Mouse (Mus musculus) liver, embryonic 15.5 days (tissue): ENCODE measurements around the gene Frmpd2. TPM values are rescaled to one million over a fixed set of nuclear protein-coding genes. Genes with fewer than 3 reads are reported as not detected.

ENCODE experiments used
- ATAC-seq: fragments of 200-750 bp; cut with Nextera tagmentation; 2 replicates; pipeline ENCODE4 v1.8.0; 2017; ENCODE audit warnings: moderate number of reproducible peaks, mild to moderate bottlenecking, moderate library complexity; ENCODE audit not compliant: insufficient read depth
- H3K27ac ChIP-seq: fragments of 300-500 bp; sonication (generic); replicated peaks from 2 replicates; pipeline ENCODE4 v1.5.1; 2015; ENCODE audit warnings: mild to moderate bottlenecking, inconsistent platforms
- H3K27me3 ChIP-seq: fragments of 300-500 bp; sonication (generic); 2 replicates; pipeline ENCODE4 v1.6.1; 2015; ENCODE audit warnings: mild to moderate bottlenecking, inconsistent platforms
- H3K36me3 ChIP-seq: fragments of 300-500 bp; sonication (generic); replicated peaks from 2 replicates; pipeline ENCODE4 v1.6.1; 2015; ENCODE audit warnings: moderate library complexity, mild to moderate bottlenecking, inconsistent platforms
- H3K4me1 ChIP-seq: fragments of 300-500 bp; sonication (generic); replicated peaks from 2 replicates; pipeline ENCODE4 v1.6.1; 2015; ENCODE audit warnings: inconsistent platforms
- H3K4me2 ChIP-seq: fragments of 300-500 bp; sonication (generic); 2 replicates; pipeline ENCODE4 v1.6.1; 2015; ENCODE audit warnings: moderate library complexity, mild to moderate bottlenecking, inconsistent platforms
- H3K4me3 ChIP-seq: fragments of 300-500 bp; sonication (generic); replicated peaks from 2 replicates; pipeline ENCODE4 v1.5.1; 2015; ENCODE audit warnings: mild to moderate bottlenecking, inconsistent platforms
- H3K9ac ChIP-seq: fragments of 300-500 bp; sonication (generic); 2 replicates; pipeline ENCODE4 v1.6.1; 2015; ENCODE audit warnings: moderate library complexity, mild to moderate bottlenecking, inconsistent platforms
- H3K9me3 ChIP-seq: fragments of 300-500 bp; sonication (generic); replicated peaks from 2 replicates; pipeline ENCODE4 v1.6.1; 2016; ENCODE audit warnings: inconsistent platforms
- WGBS: fragments of 180-500 bp; shearing (Covaris S2); methylation state at CpG from one replicate; pipeline ENCODE4 v1.1.7; 2015; ENCODE audit warnings: mixed read lengths; ENCODE audit not compliant: insufficient replicate concordance; 5-methylcytosine and 5-hydroxymethylcytosine counted together
- polyA plus RNA-seq: library from polyadenylated mRNA; unstranded; fragments of >200 nt; fragmentation: Nextera tagmentation; extraction: Ambion mirVana; gene quantifications from 2 replicates; pipeline ENCODE4 v1.2.1, GENCODE M21; 2015

Frmpd2 gene
- polyA plus RNA-seq, 1 experiment from 2014 or later: not detected

DNA sequence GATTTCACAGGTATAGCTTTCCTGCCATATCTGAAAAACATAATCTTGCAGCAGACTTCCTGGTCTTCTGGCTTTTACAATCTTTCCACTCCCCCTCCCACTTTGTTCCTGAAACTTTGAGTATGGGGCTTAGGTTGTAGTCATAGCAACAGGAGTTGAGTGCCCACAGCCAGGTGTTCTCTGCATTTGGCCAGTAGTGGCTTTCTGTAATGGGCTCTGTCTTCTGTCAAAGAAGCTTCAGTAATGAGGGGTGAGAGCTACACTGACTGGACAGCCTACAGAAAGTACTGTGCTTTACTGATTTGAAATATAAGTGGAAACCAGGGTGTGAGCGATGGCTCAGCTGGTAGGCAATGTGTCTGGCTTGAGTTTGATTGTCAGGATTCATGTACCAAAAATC lies 37.2 kb downstream of the Frmpd2 start:
- Histone ChIP-seq H3K4me2 (no peak overlapping the region), H3K4me1 (no peaks in the 10 kb centered on the region), H3K27ac (no peak overlapping the region), H3K4me3 (no peak overlapping the region), H3K27me3 (no peaks in the 10 kb centered on the region), H3K36me3 (no peaks in the 10 kb centered on the region), H3K9ac (no peak overlapping the region), H3K9me3 (no peaks in the 10 kb centered on the region)
- 74% methylated on average over 1 of the region's 1 CpGs for WGBS
- no peak for ATAC-seq

DNA sequence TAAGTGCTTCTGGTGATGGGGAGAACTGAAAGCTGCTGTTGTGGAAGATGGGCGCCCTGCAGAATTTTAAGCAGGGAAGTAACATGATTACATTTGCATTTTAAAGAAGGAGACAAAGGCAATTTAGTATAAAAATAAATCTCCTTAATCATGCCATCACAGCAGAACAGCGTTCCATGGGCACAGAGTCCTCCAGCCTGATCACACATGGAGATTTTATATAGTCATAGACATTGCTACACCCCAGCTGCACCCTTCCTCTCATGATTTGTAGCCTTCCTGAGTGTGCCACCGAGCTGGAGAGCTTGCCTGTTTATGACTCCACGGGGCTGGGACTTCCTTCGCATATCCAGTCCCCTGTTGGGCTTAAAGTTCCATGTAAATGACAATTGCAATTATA lies 42.4 kb downstream of the Frmpd2 start:
- Histone ChIP-seq H3K27ac (no peak overlapping the region), H3K4me3 (no peak overlapping the region), H3K27me3 (no peaks in the 10 kb centered on the region), H3K9me3 (no peaks in the 10 kb centered on the region), H3K9ac (no peak overlapping the region), H3K4me1 (no peaks in the 10 kb centered on the region), H3K4me2 (no peak overlapping the region), H3K36me3 (no peaks in the 10 kb centered on the region)
- no peak for ATAC-seq
- WGBS: 45% methylated on average over 5 of the region's 5 CpGs

DNA sequence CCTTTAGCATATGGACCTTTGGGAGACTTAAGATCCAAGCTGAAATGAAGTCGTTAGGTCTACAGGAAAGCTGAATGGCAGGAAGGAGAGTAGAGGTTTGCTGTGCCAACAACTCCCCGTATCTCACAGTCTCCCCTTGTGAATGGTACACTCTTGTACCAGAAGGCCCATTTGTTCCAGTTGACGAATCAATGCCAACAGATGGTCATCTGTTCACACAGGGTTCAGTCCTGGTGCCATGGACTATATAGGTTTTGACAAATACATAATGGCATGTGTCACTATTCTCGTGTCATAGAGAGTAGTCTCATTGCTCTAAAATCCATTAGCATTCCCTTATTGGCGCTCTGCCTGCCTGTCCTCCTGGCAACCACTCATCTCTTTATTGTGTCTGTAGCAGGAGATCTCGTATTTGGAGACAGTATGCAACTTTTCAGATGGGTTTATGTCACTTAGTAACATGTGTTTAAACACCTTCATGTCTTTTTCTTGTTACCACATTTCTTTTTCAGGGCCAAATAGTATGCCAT lies 43.3 kb downstream of the Frmpd2 start:
- Histone ChIP-seq H3K4me2 (no peak overlapping the region), H3K4me1 (no peaks in the 10 kb centered on the region), H3K4me3 (no peak overlapping the region), H3K36me3 (no peaks in the 10 kb centered on the region), H3K27ac (no peak overlapping the region), H3K27me3 (no peaks in the 10 kb centered on the region), H3K9ac (no peak overlapping the region), H3K9me3 (no peaks in the 10 kb centered on the region)
- 47% methylated on average over 6 of the region's 6 CpGs for WGBS
- ATAC-seq: no peak

DNA sequence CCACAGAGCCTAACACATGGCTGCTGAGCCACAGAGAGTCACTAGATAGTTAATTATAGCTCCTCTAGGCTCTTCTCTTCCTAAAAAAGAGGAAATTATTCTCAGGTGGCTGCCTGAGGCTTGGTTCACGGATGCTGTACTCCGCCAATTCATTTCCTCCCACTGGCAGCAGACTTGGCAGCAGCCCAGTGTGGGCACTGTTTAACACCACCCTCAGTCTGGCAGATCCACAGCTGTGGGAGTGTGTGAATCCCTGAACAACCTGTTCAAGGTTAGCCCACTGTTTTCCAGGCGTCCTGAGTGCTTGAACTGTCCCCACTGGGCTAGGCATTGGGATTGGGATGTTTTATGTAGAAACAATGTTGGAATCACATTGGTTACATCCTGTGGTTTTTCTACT lies 50.0 kb downstream of the Frmpd2 start:
- Histone ChIP-seq H3K9ac (no peak overlapping the region), H3K27me3 (no peaks in the 10 kb centered on the region), H3K9me3 (no peaks in the 10 kb centered on the region), H3K36me3 (no peaks in the 10 kb centered on the region), H3K27ac (no peak overlapping the region), H3K4me3 (no peak overlapping the region), H3K4me2 (no peak overlapping the region), H3K4me1 (no peaks in the 10 kb centered on the region)
- 18% methylated on average over 3 of the region's 3 CpGs for WGBS
- ATAC-seq: no peak

DNA sequence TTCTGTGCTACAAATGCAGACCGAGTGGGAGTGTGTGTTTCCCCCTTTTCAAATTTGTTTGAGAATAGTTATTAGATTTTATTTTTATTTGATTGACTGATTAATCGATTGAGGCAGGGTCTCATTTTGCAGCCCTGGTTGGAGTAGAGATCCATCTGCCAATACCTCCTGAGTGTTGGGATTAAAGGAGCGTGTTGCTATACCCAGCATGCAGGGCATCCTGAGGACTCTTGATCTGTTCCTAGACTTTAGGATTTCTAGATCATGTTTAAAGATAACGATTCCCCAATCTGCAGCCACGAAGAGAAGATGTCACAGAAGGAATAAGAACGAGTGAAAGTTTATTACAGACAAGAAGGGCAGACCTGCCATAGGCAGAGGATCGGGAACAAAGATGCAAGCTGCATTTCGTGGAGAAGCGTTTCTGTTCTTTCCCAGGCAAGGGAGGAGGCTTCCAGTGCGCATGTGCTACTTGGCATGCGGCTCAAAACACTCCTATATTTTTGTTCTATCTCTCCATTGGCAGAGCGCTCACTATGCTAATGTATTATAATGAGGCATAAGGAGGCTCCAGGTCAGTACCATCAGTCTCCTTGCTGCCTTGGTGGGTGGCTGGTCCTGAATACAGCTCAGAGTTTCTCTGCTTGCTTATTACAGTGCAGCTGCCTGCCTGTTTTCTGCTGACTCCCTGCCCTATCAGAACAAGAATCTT lies 53.9 kb downstream of the Frmpd2 start:
- no peak overlapping the region for H3K4me3 ChIP-seq
- 58% methylated on average over 12 of the region's 12 CpGs for WGBS
- no peak for ATAC-seq
- H3K9ac ChIP-seq: no peak overlapping the region
- H3K27ac ChIP-seq: no peak overlapping the region
- no peaks in the 10 kb centered on the region for H3K4me1 ChIP-seq
- H3K9me3 ChIP-seq: no peaks in the 10 kb centered on the region
- no peaks in the 10 kb centered on the region for H3K36me3 ChIP-seq
- no peak overlapping the region for H3K4me2 ChIP-seq
- H3K27me3 ChIP-seq: no peaks in the 10 kb centered on the region

DNA sequence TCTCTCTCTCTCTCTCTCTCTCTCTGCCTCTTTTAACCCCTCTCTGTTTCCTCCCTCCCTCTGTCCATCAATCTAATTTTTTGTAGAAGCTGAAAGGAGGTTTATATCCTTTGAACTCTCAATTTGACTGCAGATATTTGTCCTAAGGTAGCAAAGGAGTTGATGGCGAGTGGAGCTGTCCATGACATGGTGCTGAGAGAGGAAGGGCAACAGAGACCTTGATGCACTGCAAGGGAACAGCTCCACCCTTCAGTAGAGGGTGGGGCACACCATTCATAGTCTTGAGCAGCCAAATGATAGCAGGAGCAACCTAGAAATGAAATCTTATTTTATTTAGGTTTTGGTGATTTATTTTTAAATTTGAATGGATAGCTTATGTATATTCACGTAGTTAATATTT lies 55.1 kb downstream of the Frmpd2 start:
- no peak for ATAC-seq
- H3K4me1 ChIP-seq: no peaks in the 10 kb centered on the region
- H3K27ac ChIP-seq: no peak overlapping the region
- no peaks in the 10 kb centered on the region for H3K27me3 ChIP-seq
- H3K4me3 ChIP-seq: no peak overlapping the region
- no peaks in the 10 kb centered on the region for H3K36me3 ChIP-seq
- H3K9me3 ChIP-seq: no peaks in the 10 kb centered on the region
- 50% methylated on average over 2 of the region's 2 CpGs for WGBS
- no peak overlapping the region for H3K4me2 ChIP-seq
- H3K9ac ChIP-seq: no peak overlapping the region

DNA sequence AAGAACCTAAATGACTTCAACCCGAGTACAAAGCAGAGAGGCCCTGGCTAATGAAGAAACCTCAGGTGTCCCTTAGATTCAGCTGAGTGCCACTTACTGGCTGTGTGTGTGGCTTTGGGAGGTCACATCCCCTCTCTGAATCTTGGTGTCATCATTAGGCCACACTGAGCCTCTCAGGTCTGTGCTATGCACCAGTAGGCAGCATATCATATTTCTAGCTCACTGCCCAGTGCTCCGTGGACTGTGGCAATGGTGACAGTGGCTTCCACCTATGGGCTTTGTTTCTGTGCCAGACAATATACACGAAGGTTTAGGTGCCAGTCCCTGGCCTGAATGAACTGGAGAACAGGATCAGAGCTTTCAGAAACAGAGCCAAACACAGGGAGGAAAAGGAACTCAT lies 56.4 kb downstream of the Frmpd2 start:
- no peaks in the 10 kb centered on the region for H3K9me3 ChIP-seq
- H3K36me3 ChIP-seq: no peaks in the 10 kb centered on the region
- no peak for ATAC-seq
- H3K4me1 ChIP-seq: no peaks in the 10 kb centered on the region
- WGBS: 44% methylated on average over 3 of the region's 3 CpGs
- H3K4me2 ChIP-seq: no peak overlapping the region
- H3K9ac ChIP-seq: no peak overlapping the region
- no peak overlapping the region for H3K4me3 ChIP-seq
- H3K27me3 ChIP-seq: no peaks in the 10 kb centered on the region
- H3K27ac ChIP-seq: no peak overlapping the region

DNA sequence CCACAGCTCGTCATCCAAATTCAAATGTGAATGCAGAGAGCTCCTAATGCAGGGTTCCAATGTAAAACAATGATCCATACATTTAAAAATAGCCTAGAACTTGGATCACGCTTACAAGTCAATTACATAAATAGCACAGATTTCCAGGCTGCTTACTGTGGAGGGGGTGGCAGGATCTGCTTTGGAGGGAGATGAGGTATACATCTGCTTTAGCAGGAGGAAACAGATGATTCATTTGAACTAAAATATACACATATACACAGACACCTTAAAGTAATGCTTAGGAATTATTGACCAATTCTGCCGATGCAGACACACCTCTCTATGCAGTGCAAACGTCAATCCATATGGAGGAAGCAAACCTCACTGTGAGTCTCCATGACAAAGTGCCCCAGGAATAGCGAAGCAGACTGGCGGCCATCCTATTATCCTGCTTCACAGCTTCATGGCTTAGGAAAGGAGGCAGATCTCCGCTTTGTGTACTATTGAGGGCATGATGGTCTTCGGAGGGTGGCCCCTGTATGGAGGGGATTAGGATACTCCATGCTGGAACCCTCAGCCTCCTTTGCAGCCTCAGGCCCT lies 59.9 kb downstream of the Frmpd2 start:
- Histone ChIP-seq H3K4me3 (no peak overlapping the region), H3K9me3 (no peaks in the 10 kb centered on the region), H3K27ac (no peak overlapping the region), H3K27me3 (no peaks in the 10 kb centered on the region), H3K4me1 (no peaks in the 10 kb centered on the region), H3K9ac (no peak overlapping the region), H3K4me2 (no peak overlapping the region), H3K36me3 (no peaks in the 10 kb centered on the region)
- WGBS: 63% methylated on average over 8 of the region's 8 CpGs
- ATAC-seq: no peak

DNA sequence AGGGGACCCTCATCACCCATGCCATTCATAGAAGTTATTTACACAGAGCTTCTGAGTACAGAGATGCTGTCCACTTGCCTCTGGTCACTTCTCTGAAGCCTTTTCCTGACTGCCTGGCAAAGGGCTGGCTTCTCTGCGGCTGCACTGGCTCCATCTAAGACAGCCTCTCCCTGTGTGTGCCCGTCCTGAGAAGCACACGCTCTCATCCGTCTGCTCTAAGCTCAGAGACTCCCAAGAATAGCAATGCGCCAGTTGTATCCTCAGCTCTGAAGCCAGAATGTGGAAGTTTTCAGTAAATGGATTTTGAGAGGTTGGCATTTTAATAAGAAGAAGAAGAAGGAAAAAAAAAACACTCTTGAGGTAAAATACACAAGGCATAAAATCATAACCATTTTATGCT lies 61.3 kb downstream of the Frmpd2 start:
- Histone ChIP-seq H3K27ac (no peak overlapping the region), H3K4me1 (no peaks in the 10 kb centered on the region), H3K4me3 (no peak overlapping the region), H3K27me3 (no peaks in the 10 kb centered on the region), H3K9ac (no peak overlapping the region), H3K9me3 (no peaks in the 10 kb centered on the region), H3K4me2 (no peak overlapping the region), H3K36me3 (no peaks in the 10 kb centered on the region)
- ATAC-seq: no peak
- 60% methylated on average over 5 of the region's 5 CpGs for WGBS

DNA sequence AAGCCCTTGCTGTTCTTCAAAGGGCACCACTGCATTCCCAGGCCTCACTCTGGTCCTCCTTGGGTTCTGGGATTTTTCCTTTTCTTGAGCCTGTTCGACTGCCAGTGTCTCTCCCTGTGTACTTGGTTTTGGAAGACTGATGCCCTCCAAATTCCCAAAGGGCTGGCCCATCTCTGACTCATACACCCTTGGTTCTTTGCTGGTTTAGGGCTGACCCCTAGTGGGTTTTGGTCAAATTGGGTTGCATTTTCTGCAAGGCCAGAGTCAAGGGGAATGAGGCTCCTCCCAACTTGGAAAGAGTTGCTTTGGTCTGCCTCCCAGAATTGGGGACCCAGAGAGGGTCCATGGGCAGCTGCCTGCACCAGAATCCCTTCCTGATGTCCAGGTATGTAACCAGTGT lies 62.0 kb downstream of the Frmpd2 start:
- no peaks in the 10 kb centered on the region for H3K27me3 ChIP-seq
- no peak for ATAC-seq
- no peaks in the 10 kb centered on the region for H3K9me3 ChIP-seq
- 21% methylated on average over 1 of the region's 1 CpGs for WGBS
- H3K4me1 ChIP-seq: no peaks in the 10 kb centered on the region
- H3K9ac ChIP-seq: no peak overlapping the region
- H3K27ac ChIP-seq: no peak overlapping the region
- no peak overlapping the region for H3K4me3 ChIP-seq
- H3K4me2 ChIP-seq: no peak overlapping the region
- H3K36me3 ChIP-seq: no peaks in the 10 kb centered on the region

DNA sequence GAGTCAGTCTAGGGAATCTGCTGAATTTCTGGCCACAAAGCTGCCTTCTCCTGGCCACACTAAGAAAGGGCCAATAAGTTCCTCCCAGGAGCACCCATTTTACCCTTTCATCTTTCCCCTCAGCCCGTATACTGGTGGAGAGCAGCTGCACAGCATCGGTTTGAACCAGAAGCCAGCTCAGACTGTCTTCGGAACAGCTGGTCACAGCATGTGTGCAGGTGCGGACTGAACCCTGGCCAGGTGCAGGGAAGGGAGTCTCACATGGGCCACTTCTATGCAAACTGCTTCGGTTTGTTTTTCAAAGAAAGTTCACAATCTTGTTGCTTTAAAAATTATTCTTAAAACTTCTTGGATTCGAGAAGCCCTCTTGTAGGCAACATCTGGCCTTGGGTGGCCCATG lies 63.8 kb downstream of the Frmpd2 start:
- no peak overlapping the region for H3K4me2 ChIP-seq
- H3K9me3 ChIP-seq: no peaks in the 10 kb centered on the region
- no peaks in the 10 kb centered on the region for H3K27me3 ChIP-seq
- H3K4me3 ChIP-seq: no peak overlapping the region
- H3K4me1 ChIP-seq: no peaks in the 10 kb centered on the region
- WGBS: 57% methylated on average over 6 of the region's 6 CpGs
- H3K27ac ChIP-seq: no peak overlapping the region
- no peak for ATAC-seq
- no peaks in the 10 kb centered on the region for H3K36me3 ChIP-seq
- H3K9ac ChIP-seq: no peak overlapping the region
